Mouse (Mus musculus) olfactory bulb, adult 2 months (tissue): ENCODE results near the gene Rtel1. TPM values are rescaled to one million over a fixed set of nuclear protein-coding genes. Genes with fewer than 3 reads are reported as not detected.

Experiments used
- H3K27ac ChIP-seq: fragments of 200-500 bp; 2 replicates; pipeline ENCODE4 v1.5.1; 2012; ENCODE audit warnings: low read depth, low read length; ENCODE audit not compliant: insufficient read depth
- H3K4me1 ChIP-seq: fragments of 200-500 bp; 2 replicates; pipeline ENCODE4 v1.6.1; 2012; ENCODE audit warnings: low read length; ENCODE audit not compliant: control insufficient read depth, insufficient read depth
- H3K4me3 ChIP-seq: fragments of 200-500 bp; 2 replicates; pipeline ENCODE4 v1.5.1; 2012; ENCODE audit warnings: mild to moderate bottlenecking, low read depth, low read length, moderate library complexity; ENCODE audit not compliant: insufficient read depth
- CTCF ChIP-seq: fragments of 200-500 bp; IDR thresholded peaks from 2 replicates; pipeline ENCODE4 v1.5.1; 2012; ENCODE audit warnings: low read depth, mild to moderate bottlenecking, low read length, moderate library complexity; ENCODE audit not compliant: insufficient read depth
- POLR2A ChIP-seq: fragments of 200-500 bp; IDR thresholded peaks from 2 replicates; pipeline ENCODE4 v1.6.1; 2012; ENCODE audit warnings: mild to moderate bottlenecking, low read depth, low read length, moderate library complexity; ENCODE audit not compliant: insufficient read depth
- WGBS: fragments of 180-500 bp; shearing (Covaris S2); methylation state at CpG from one replicate; pipeline ENCODE4 v1.1.7; 2018; 5-methylcytosine and 5-hydroxymethylcytosine counted together
- polyA plus RNA-seq: library from polyadenylated mRNA; stranded (reverse); fragments of >200 nt; gene quantifications from 2 replicates; pipeline ENCODE4 v1.2.4, GENCODE M21; 2012; ENCODE audit warnings: low replicate concordance; ENCODE audit not compliant: missing spikeins, insufficient read depth, insufficient read length

Rtel1 gene
- polyA plus RNA-seq, 1 experiment, result not detected

DNA sequence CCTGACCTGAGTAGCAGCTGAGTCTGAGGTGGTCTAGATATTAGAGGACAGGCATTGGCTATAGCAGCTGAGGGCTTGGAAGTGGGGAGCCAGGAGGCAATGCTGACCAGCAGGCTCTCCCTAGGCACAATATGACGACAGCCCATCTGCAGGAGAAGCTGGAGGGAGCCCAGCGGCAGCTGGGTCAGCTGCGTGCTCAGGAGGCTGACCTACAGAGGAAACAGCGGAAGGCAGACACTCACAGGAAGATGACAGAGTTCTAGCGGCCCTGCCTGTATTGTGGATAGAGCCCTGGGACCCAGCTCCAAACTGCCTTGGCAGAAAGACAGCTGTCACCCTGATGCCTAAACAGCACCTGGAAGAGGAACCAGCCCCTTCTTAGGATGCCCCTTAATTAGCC lies 60.7 kb downstream of the Rtel1 start:
- H3K27ac ChIP-seq, result no peak overlapping the region
- TF ChIP-seq POLR2A, result no peak
- no peak for TF ChIP-seq CTCF
- peaks cover 5% of the 10 kb centered on the region; the same call in 1 of the 2 replicates for H3K4me1 ChIP-seq
- WGBS, result 86% methylated on average over 5 of the region's 5 CpGs
- no peak overlapping the region for H3K4me3 ChIP-seq

DNA sequence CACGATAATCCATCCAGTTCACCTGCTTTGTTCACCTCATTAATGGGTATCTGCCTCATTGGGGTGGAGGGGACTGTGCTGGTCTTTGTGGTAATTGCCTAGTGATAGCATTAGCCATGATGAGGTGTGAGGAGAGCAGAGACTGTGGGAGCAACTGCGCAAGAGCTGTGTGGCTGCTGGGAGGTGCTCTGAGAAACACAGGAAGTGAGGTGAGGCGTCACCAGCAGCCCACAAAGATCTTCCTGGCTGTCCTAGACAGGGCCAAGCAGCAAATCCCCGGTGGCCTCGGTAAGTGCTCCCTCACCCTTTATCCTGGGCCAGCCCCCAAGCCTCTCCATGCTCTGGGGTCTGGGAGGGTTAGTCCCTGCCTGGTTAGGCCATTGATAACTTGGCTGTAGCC lies 61.6 kb downstream of the Rtel1 start:
- peaks cover 7% of the 10 kb centered on the region for H3K4me1 ChIP-seq
- 93% methylated on average over 5 of the region's 5 CpGs for WGBS

DNA sequence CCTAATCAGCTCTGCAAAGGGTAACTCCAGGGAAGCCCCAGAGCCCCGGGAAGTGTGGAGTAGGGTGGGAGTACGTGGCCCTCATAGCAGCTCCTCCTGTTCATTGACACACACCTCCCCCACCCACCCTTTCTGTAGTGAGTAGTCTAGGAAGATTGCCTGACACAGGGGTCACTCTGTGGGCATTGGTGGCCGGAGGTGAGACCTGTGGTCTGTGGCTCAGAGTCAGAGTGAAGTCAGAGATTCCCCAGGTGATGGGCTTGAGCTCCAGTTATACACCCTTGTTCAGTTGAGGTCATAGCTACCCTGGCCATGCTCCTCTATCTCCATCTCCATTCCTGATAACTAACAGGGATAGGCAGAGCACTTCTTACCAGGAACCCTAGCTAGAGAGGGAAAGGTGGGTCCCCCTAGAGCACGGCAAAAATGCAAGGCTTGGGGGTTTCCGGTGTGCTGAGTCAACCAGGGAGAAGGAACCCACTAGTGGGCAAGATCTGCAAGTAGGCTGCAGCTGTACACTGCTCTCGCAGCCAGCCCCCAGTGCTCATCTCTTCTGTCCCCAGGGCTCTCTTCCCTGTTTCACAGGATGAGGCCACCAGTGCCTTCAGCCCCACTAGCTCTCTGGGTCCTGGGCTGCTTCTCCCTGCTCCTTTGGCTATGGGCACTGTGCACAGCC lies 62.2 kb downstream of the Rtel1 start:
- TF ChIP-seq CTCF (no peak), POLR2A (no peak)
- 92% methylated on average over 6 of the region's 6 CpGs for WGBS
- Histone ChIP-seq H3K27ac (no peak overlapping the region), H3K4me1 (peaks cover 11% of the 10 kb centered on the region), H3K4me3 (no peak overlapping the region)

More for the DNA sequence above, 61.6 kb downstream of the Rtel1 start:
- Histone ChIP-seq H3K27ac (no peak overlapping the region), H3K4me3 (no peak overlapping the region)
- TF ChIP-seq CTCF (no peak), POLR2A (no peak)

DNA sequence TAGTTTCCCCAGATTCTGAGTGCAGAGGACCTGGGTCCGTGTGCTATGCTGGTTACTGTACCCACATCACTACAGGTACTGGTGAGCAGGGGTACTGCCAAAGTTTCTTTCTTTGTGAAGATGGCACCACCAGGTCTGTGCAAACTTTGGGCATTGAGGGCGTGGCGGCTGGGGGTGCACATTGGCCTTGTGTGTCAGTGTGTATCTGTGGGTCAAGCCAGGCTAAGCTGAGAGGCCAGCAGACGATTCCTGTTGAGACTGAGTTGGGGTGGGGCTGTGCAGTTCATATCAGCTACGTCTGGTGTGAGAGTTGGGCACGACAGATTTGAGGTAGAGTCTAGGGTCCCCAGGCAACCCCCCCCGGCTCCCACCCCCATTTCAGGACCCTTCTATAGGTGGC lies 64.9 kb downstream of the Rtel1 start:
- Histone ChIP-seq H3K4me3 (no peak overlapping the region), H3K4me1 (peaks cover 11% of the 10 kb centered on the region), H3K27ac (no peak overlapping the region)
- no peak for TF ChIP-seq POLR2A
- TF ChIP-seq CTCF, result no peak
- 86% methylated on average over 7 of the region's 7 CpGs for WGBS

DNA sequence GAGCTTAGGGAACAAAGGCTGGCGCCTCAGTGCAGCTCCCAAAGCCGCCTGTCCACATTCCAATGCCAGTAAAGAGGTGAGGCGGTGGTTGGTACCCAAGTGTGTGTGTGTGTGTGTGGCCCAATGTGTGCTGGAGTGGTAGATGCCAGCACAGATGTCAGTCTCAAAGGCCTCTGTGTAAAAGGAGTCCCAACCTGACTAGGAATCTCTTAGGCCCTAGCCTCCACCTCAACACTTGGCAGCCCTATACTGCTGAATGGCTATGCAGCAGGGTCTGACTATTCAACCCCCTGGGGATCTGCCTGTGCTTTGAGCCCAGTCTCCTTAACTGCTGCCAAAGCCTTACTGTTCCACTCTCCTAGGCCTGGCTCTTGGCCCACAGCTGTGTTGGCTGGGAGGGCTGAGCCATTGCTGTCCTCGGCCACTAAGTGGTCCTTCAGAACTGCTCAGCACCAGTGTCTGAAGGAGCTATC lies 65.4 kb downstream of the Rtel1 start:
- no peak for TF ChIP-seq POLR2A
- TF ChIP-seq CTCF, result no peak
- peaks cover 11% of the 10 kb centered on the region for H3K4me1 ChIP-seq
- H3K27ac ChIP-seq, result no peak overlapping the region
- H3K4me3 ChIP-seq, result no peak overlapping the region
- 45% methylated on average over 4 of the region's 4 CpGs for WGBS

DNA sequence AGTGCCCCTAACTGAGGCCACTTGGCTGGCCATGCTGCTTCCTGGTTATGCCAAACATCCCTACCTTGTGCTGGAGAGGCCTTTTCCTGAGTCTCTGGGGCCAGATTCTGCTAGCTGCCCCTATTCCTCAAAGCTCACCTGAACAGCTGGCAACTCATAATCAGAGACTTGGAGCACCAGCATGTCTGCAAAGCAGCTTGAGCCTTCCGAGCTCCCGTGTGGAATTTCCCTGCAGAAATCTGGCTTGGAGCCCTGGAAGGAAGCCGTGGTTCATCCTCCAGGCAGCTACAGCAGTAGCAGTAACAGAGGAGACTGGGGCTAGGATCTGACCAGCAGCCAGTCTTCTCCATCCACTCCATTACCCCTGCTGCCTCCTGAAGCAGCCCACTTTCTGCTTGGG lies 66.3 kb downstream of the Rtel1 start:
- 46% methylated on average over 3 of the region's 3 CpGs for WGBS
- peaks cover 11% of the 10 kb centered on the region for H3K4me1 ChIP-seq
- no peak overlapping the region for H3K4me3 ChIP-seq
- no peak for TF ChIP-seq CTCF
- TF ChIP-seq POLR2A, result no peak
- no peak overlapping the region for H3K27ac ChIP-seq

DNA sequence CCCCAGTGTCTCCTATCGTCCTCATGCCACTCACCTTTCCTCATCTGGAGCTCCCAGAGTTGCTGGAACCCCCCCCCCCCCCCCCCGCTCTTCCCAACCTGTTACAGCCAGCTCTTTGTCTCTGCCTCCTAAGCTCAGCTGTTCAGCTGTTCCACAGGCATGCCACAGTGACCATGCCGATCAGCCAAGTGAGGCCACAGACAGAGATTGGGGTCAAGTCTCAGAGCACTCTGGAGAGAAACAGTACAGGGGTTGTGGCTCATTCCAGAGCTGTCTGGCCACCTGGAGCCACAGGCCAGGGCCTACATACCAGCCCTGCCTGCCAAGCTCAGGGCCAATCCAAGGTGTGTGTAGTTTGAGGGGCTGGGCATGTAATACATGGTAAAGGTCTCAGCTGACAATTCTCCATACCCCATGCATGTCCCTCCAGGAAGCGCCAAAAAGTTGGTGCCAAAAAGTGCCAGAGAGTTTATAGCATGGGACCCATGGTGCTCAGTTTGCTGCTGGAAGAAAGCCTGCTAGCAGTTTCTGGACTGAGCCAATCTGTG lies 67.2 kb downstream of the Rtel1 start:
- Histone ChIP-seq H3K4me3 (no peak overlapping the region), H3K27ac (no peak overlapping the region), H3K4me1 (peaks cover 11% of the 10 kb centered on the region)
- TF ChIP-seq CTCF, result no peak
- TF ChIP-seq POLR2A, result no peak
- WGBS, result 86% methylated on average over 4 of the region's 4 CpGs

DNA sequence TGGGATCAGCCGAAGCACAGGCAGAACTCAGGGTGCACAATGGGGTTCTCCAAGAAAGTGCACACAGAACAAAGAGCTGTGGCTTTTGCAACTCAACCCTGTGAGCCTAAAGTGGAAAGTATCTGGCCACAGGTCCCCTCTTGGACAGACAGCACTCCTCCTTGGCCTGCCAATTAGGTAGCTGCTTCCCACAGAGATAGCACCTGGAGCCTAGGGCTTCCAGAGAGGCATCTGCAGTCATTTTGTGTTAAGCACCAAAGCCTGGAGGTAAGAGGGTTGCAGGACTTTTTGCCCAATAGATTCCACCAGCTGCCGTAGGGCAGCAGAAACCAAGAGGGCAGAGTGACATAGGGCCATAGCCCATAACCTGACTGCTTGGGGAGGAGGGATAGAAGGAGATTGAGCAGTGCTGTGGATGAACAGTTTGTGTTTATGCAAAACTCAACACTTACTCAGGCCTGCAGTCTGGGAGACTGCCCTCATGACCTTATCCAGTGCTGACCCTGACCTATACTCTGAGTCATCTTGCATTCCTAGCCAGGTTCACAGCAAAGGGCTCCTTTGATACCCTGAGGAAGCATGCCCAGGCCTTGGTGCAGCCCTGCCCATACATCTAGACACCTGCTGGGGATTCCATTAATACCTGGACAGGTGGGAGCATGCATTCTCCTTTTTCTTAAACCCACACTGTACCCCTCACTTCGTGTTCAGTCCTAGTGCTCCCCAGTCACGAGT lies 70.8 kb downstream of the Rtel1 start:
- WGBS, result 71% methylated on average over 4 of the region's 4 CpGs

DNA sequence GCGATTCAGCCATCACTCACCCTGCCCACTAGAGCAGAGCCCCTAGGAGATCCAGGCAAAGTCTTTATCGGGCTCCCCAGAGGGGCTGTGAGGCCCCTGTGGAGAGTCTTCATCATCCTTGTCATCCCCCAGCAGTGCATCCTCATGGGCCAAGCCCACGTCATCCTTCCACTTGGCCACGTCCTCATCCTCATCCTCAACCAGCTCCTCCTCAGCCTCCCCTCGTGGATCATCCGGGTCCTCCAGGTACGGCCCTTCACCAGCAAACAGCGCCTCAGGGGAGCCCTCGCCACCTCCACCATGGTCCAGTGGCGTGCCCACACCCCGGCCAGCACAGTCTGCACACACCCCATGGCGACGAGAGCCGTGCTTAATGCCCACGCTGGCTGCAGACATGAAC lies 71.5 kb downstream of the Rtel1 start:
- Histone ChIP-seq H3K4me1 (peaks cover 4% of the 10 kb centered on the region; the same call in 1 of the 2 replicates), H3K4me3 (no peak overlapping the region), H3K27ac (no peak overlapping the region)
- TF ChIP-seq POLR2A (no peak), CTCF (no peak)
- WGBS, result 91% methylated on average over 15 of the region's 15 CpGs

More for the DNA sequence above, 70.8 kb downstream of the Rtel1 start:
- TF ChIP-seq CTCF (no peak), POLR2A (no peak)
- no peak overlapping the region for H3K27ac ChIP-seq
- no peak overlapping the region for H3K4me3 ChIP-seq
- peaks cover 5% of the 10 kb centered on the region for H3K4me1 ChIP-seq
